ENCODE assay signal across 13 mouse cellular contexts in the genomic region with DNA sequence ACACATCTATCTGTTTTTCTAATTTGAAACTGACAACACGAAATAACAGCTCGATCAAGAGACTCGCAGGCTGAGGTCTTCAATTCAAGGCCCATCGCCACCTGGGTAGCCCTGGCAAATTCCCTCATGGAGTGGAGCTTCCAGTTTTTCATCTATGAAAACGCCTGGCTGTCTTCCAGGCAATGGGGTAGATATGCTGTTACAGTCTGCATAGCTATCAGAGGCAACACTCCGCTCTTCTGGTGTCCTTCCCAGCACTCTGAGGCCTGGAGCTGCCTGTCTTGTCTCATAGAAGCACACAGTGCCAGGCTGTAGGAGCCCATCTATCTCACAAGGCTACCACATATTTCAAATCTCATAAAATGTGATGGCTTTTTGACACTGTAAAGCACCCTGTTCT.
DNase-seq lines count a peak whose midpoint lies in the region; ATAC-seq and TF ChIP-seq lines count a peak whose summit lies in the region.
"Had no signal": no experiment of that assay in that cellular context is flagged by ENCODE, and none has a peak within 500 bp of the region (broad histone marks: within the 10 kb centered on the region; RNA-seq: fewer than 3 reads in every experiment).

No protein-coding gene starts in this region.

- no peak for TF ChIP-seq CTCF in layer of hippocampus, adult 2 months (conservative IDR thresholded peaks at IDR 0.05)
- no peak for TF ChIP-seq CTCF in stomach, postnatal 0 days (IDR thresholded peaks at IDR 0.05; ENCODE audit: low read depth)

- H3K36me3 ChIP-seq in heart, embryonic 14.5 days (ENCODE audit: control insufficient read depth, insufficient read depth, low read length): no peaks in the 10 kb centered on the region
- no peaks in the 10 kb centered on the region for H3K36me3 ChIP-seq in stomach, postnatal 0 days (ENCODE audit: control insufficient read depth, insufficient read depth, low read length)
- H3K36me3 ChIP-seq: G1E; limb, embryonic 12.5 days; lung, embryonic 15.5 days had no signal

- no peak overlapping the region for H3K9ac ChIP-seq in heart, embryonic 14.5 days (ENCODE audit: low read length)
- no peak overlapping the region for H3K9ac ChIP-seq in stomach, postnatal 0 days (ENCODE audit: low read length)
- H3K9ac ChIP-seq: limb, embryonic 12.5 days; lung, embryonic 15.5 days had no signal

- no peak for TF ChIP-seq EP300 in stomach, postnatal 0 days (optimal IDR thresholded peaks at IDR 0.05)

- H3K27ac ChIP-seq in layer of hippocampus, adult 2 months: peak overlapping the region; percentile 78
- peak overlapping the region; percentile 83 for H3K27ac ChIP-seq in heart, embryonic 14.5 days (replicated peaks in 1 of 2; ENCODE audit: control insufficient read depth in 1 of 2, insufficient read depth in 1 of 2, low read depth in 2 of 2, low read length in 2 of 2)
- H3K27ac ChIP-seq in stomach, postnatal 0 days (replicated peaks): no peak overlapping the region
- H3K27ac ChIP-seq: limb, embryonic 12.5 days; lung, embryonic 15.5 days had no signal

- peaks cover 28 to 31% of the 10 kb centered on the region in 2 experiments for H3K4me1 ChIP-seq in heart, embryonic 14.5 days (ENCODE audit: control insufficient read depth in 2 of 2, insufficient read depth in 2 of 2, low read length in 2 of 2)
- no peaks in the 10 kb centered on the region for H3K4me1 ChIP-seq in stomach, postnatal 0 days (replicated peaks; ENCODE audit: control insufficient read depth, insufficient read depth)

- DNase-seq in cerebellum, postnatal 10 days: peak; percentile 86 to 87
- DNase-seq in cerebellum, adult 11-12 months: no peak
- no peak for DNase-seq in layer of hippocampus, adult 2 months (ENCODE audit: low spot score in 2 of 2)
- no peak for DNase-seq in layer of hippocampus, adult 11-12 months (ENCODE audit: low spot score)
- DNase-seq in 3T3-L1 (ENCODE audit: low read depth, low spot score): peak; percentile 18
- no peak for DNase-seq in kidney, adult 11 months
- DNase-seq in stomach, postnatal 0 days (ENCODE audit: low spot score): no peak
- DNase-seq: kidney, postnatal 14 days; thymus, postnatal 14 days had no signal

- no peaks in the 10 kb centered on the region for H3K9me3 ChIP-seq in heart, embryonic 14.5 days (ENCODE audit: control insufficient read depth, low read length)
- H3K9me3 ChIP-seq in stomach, postnatal 0 days (ENCODE audit: control insufficient read depth, low read length): no peaks in the 10 kb centered on the region
- H3K9me3 ChIP-seq: G1E; limb, embryonic 12.5 days; lung, embryonic 15.5 days had no signal

- H3K27me3 ChIP-seq in heart, embryonic 14.5 days (ENCODE audit: control insufficient read depth, insufficient read depth, low read length): no peaks in the 10 kb centered on the region
- H3K27me3 ChIP-seq in stomach, postnatal 0 days (ENCODE audit: control insufficient read depth, insufficient read depth, low read length): no peaks in the 10 kb centered on the region
- H3K27me3 ChIP-seq: limb, embryonic 12.5 days; lung, embryonic 15.5 days had no signal

- no peak overlapping the region for H3K4me3 ChIP-seq in layer of hippocampus, adult 2 months
- no peak overlapping the region for H3K4me3 ChIP-seq in heart, embryonic 14.5 days (ENCODE audit: control insufficient read depth in 1 of 2, insufficient read depth in 1 of 2, low read depth in 1 of 2, low read length in 2 of 2)
- no peak overlapping the region for H3K4me3 ChIP-seq in stomach, postnatal 0 days (ENCODE audit: low read depth, low read length)
- H3K4me3 ChIP-seq: limb, embryonic 12.5 days; lung, embryonic 15.5 days had no signal

- H3K4me2 ChIP-seq in heart, embryonic 14.5 days (ENCODE audit: low read length): no peak overlapping the region
- H3K4me2 ChIP-seq in stomach, postnatal 0 days (replicated peaks; ENCODE audit: low read depth): no peak overlapping the region
- H3K4me2 ChIP-seq: limb, embryonic 12.5 days; lung, embryonic 15.5 days had no signal

- 41% methylated on average over 6 of the region's 6 CpGs for WGBS in heart, embryonic 14.5 days
- 77% methylated on average over 6 of the region's 6 CpGs for WGBS in stomach, postnatal 0 days

- no peak for ATAC-seq in heart, embryonic 14.5 days (ENCODE audit: insufficient number of reproducible peaks, insufficient read depth, low FRiP score, low read depth)
- ATAC-seq in stomach, postnatal 0 days (ENCODE audit: low FRiP score, low TSS enrichment): no peak

Comparison
In these comparisons a context has a peak if more than half of its experiments do, and no peak if none do; other contexts are left out.
1. DNase-seq: peak in cerebellum, postnatal 10 days (2 of 2) and 3T3-L1 (single experiment); none in cerebellum, adult 11-12 months (single experiment), layer of hippocampus, adult 2 months (0 of 2), layer of hippocampus, adult 11-12 months (single experiment), kidney, adult 11 months (single experiment) and stomach, postnatal 0 days (single experiment).